Mouse (Mus musculus) CH12.LX (cell line): ENCODE measurements around the gene St8sia1. TPM values are rescaled to one million over a fixed set of nuclear protein-coding genes. Genes with fewer than 3 reads are reported as not detected.

ENCODE experiments used
- DNase-seq: peaks from one replicate; pipeline ENCODE4 v3.0.0-alpha.2; 2013; ENCODE audit errors: extremely low read depth
- H3K27ac ChIP-seq: 2 replicates; pipeline ENCODE4 v1.5.1; 2012; ENCODE audit warnings: low read depth, mild to moderate bottlenecking, control low read depth, moderate library complexity; ENCODE audit not compliant: insufficient read depth
- H3K27me3 ChIP-seq: replicated peaks from 2 replicates; pipeline ENCODE3; 2012; ENCODE audit warnings: inconsistent platforms
- H3K36me3 ChIP-seq, 2 experiments: replicated peaks in 1 of 2; 2 replicates each; pipeline versions ENCODE3 to v1.6.1; 2012; ENCODE audit warnings: inconsistent platforms in 1 of 2, low read length in 1 of 2, mild to moderate bottlenecking in 1 of 2, mixed read lengths in 1 of 2, moderate library complexity in 1 of 2; ENCODE audit not compliant: control insufficient read depth in 1 of 2, insufficient read depth in 1 of 2
- H3K4me1 ChIP-seq, 2 experiments: 2 replicates each; pipeline ENCODE4 v1.6.1; 2012; ENCODE audit warnings: inconsistent platforms in 1 of 2, moderate library complexity in 1 of 2; ENCODE audit not compliant: insufficient read depth in 2 of 2, control insufficient read depth in 1 of 2
- H3K4me2 ChIP-seq: 2 replicates; pipeline ENCODE4 v1.6.1; 2012; ENCODE audit warnings: low read depth, mild to moderate bottlenecking, control low read depth; ENCODE audit not compliant: poor library complexity, insufficient read depth, severe bottlenecking
- H3K4me3 ChIP-seq, 3 experiments: fragments of 150-350 bp in 1 of 3; sonication (generic) in 1 of 3; replicated peaks in 1 of 3; 2 replicates each; pipeline versions ENCODE3 to v1.5.1; 2011 to 2012; ENCODE audit warnings: low read depth in 2 of 3, low read length in 2 of 3, mild to moderate bottlenecking in 2 of 3, moderate library complexity in 2 of 3, control low read depth in 1 of 3, improper control_type of control experiment in 1 of 3, inconsistent platforms in 1 of 3, mixed read lengths in 1 of 3; ENCODE audit not compliant: poor library complexity in 1 of 3
- H3K79me2 ChIP-seq: replicated peaks from 2 replicates; pipeline ENCODE4 v1.6.1; 2012; ENCODE audit warnings: mild to moderate bottlenecking, moderate library complexity; ENCODE audit not compliant: control insufficient read depth, poor library complexity, insufficient read depth, severe bottlenecking; ENCODE audit errors: extremely low read depth
- H3K9ac ChIP-seq: 2 replicates; pipeline ENCODE4 v1.6.1; 2012; ENCODE audit warnings: low read depth, mild to moderate bottlenecking, control low read depth, moderate library complexity; ENCODE audit not compliant: insufficient read depth
- H3K9me3 ChIP-seq: replicated peaks from 2 replicates; pipeline ENCODE3; 2012; ENCODE audit warnings: low read length, inconsistent platforms, mixed read lengths
- CTCF ChIP-seq, 2 experiments: IDR thresholded peaks in 1 of 2; conservative IDR thresholded peaks in 1 of 2; 2 replicates each; pipeline ENCODE4 v1.5.1; 2011 to 2012; ENCODE audit warnings: low read depth in 2 of 2, low read length in 2 of 2, improper control_type of control experiment in 1 of 2, inconsistent platforms in 1 of 2, mild to moderate bottlenecking in 1 of 2, moderate library complexity in 1 of 2
- ELF1 ChIP-seq: IDR thresholded peaks from 2 replicates; pipeline ENCODE4 v1.6.1; 2014; ENCODE audit warnings: low read depth, mild to moderate bottlenecking, inconsistent platforms, low read length, improper control_type of control experiment
- ETS1 ChIP-seq: conservative IDR thresholded peaks from 2 replicates; pipeline ENCODE4 v1.6.1; 2012; ENCODE audit warnings: low read depth, mild to moderate bottlenecking, inconsistent platforms, low read length, improper control_type of control experiment, moderate library complexity
- GABPA ChIP-seq: IDR thresholded peaks from 2 replicates; pipeline ENCODE4 v1.6.1; 2012; ENCODE audit warnings: low read depth, low read length, improper control_type of control experiment, inconsistent platforms; ENCODE audit not compliant: insufficient replicate concordance
- HCFC1 ChIP-seq: IDR thresholded peaks from 2 replicates; pipeline ENCODE4 v1.6.1; 2012; ENCODE audit warnings: low read depth, mild to moderate bottlenecking, inconsistent platforms, low read length, improper control_type of control experiment
- MAFK ChIP-seq: IDR thresholded peaks from 2 replicates; pipeline ENCODE4 v1.6.1; 2011; ENCODE audit warnings: low read length, improper control_type of control experiment; ENCODE audit not compliant: insufficient replicate concordance
- MEF2A ChIP-seq: IDR thresholded peaks from 2 replicates; pipeline ENCODE4 v1.6.1; 2014; ENCODE audit warnings: low read depth, mild to moderate bottlenecking, inconsistent platforms, low read length, improper control_type of control experiment, borderline replicate concordance
- MXI1 ChIP-seq: IDR thresholded peaks from 2 replicates; pipeline ENCODE4 v1.6.1; 2011; ENCODE audit warnings: mild to moderate bottlenecking, low read depth, low read length, improper control_type of control experiment
- NRF1 ChIP-seq: IDR thresholded peaks from 2 replicates; pipeline ENCODE4 v1.6.1; 2014; ENCODE audit warnings: low read depth, mild to moderate bottlenecking, inconsistent platforms, low read length, improper control_type of control experiment, moderate library complexity
- POLR2A ChIP-seq: IDR thresholded peaks from 2 replicates; pipeline ENCODE4 v1.6.1; 2011; ENCODE audit warnings: low read depth, mild to moderate bottlenecking, improper control_type of control experiment, low read length
- POLR2AphosphoS2 ChIP-seq: IDR thresholded peaks from 2 replicates; pipeline ENCODE4 v1.6.1; 2011; ENCODE audit warnings: low read depth, low read length, improper control_type of control experiment
- RAD21 ChIP-seq: IDR thresholded peaks from 2 replicates; pipeline ENCODE4 v1.6.1; 2011; ENCODE audit warnings: low read depth, mild to moderate bottlenecking, low read length, improper control_type of control experiment, moderate library complexity
- RCOR1 ChIP-seq: conservative IDR thresholded peaks from 2 replicates; pipeline ENCODE4 v1.6.1; 2012; ENCODE audit warnings: low read depth, mild to moderate bottlenecking, inconsistent platforms, low read length, improper control_type of control experiment
- TCF12 ChIP-seq: IDR thresholded peaks from 2 replicates; pipeline ENCODE4 v1.6.1; 2014; ENCODE audit warnings: low read depth, mild to moderate bottlenecking, inconsistent platforms, low read length, improper control_type of control experiment
- USF1 ChIP-seq: IDR thresholded peaks from 2 replicates; pipeline ENCODE4 v1.6.1; 2014; ENCODE audit warnings: low read depth, mild to moderate bottlenecking, inconsistent platforms, low read length, improper control_type of control experiment
- ZMIZ1 ChIP-seq: IDR thresholded peaks from 2 replicates; pipeline ENCODE4 v1.6.1; 2012; ENCODE audit warnings: low read depth, mild to moderate bottlenecking, inconsistent platforms, low read length, improper control_type of control experiment
- ZNF384 ChIP-seq: IDR thresholded peaks from 2 replicates; pipeline ENCODE4 v1.6.1; 2012; ENCODE audit warnings: low read depth, low read length, improper control_type of control experiment, inconsistent platforms
- dilution Hi-C: fragments of 300-500 bp; cut with MboI; formaldehyde crosslinking; loops from 2 replicates; pipeline ENCODE4 v1.14.3; 2020; ENCODE audit warnings: low sequenced_read_pairs; ENCODE audit not compliant: extremely low pct_unique_long_range_greater_than_20kb, extremely low pct_ligation_motif_present
- in situ Hi-C: fragments of 300-500 bp; cut with MboI; formaldehyde crosslinking; loops from 3 replicates; pipeline ENCODE4 v1.14.3; 2019; ENCODE audit warnings: low sequenced_read_pairs, low pct_ligation_motif_present, low pct_unique_long_range_greater_than_20kb, mixed read lengths
- polyA plus RNA-seq: library from polyadenylated mRNA; unstranded; fragments of >175 nt; gene quantifications from 2 replicates; pipeline ENCODE4 v1.2.1, GENCODE M21; 2012; ENCODE audit warnings: low read depth; ENCODE audit not compliant: insufficient read length
- total RNA-seq, 2 experiments: library from RNA; depleted of rRNA; stranded (reverse); fragments of 300-350 nt in 1 of 2; fragments of >200 nt in 1 of 2; gene quantifications; 2 replicates each; pipeline ENCODE4 v1.2.3; 2012 to 2014

The St8sia1 gene
- total and polyA plus RNA-seq, 3 experiments: 0.13 to 0.51 (median 0.20) TPM

- Histone ChIP-seq H3K27me3 (no peaks in the 10 kb centered on the region), H3K27ac (no peak overlapping the region), H3K9me3 (no peaks in the 10 kb centered on the region), H3K79me2 (no peaks in the 10 kb centered on the region), H3K4me1 (peaks cover 0 to 4% of the 10 kb centered on the region in 2 experiments; a peak in 1 of 4 replicates), H3K36me3 (no peaks in the 10 kb centered on the region), H3K9ac (no peak overlapping the region), H3K4me3 (no peak overlapping the region), H3K4me2 (no peak overlapping the region)
- DNase-seq: no peak
- in situ Hi-C loops (no loop called here), dilution Hi-C loops (no loop called here)
- TF ChIP-seq MAFK: no peak
- TF ChIP-seq RAD21: no peak
- no peak for TF ChIP-seq RCOR1
- TF ChIP-seq NRF1: no peak
- no peak for TF ChIP-seq GABPA
- TF ChIP-seq ETS1: no peak
Measured at GRCm38 (mm10) chr6:142789736-142790135, 174.5 kb downstream of the St8sia1 start.

GRCm38 (mm10) chr6:142788042-142788987, 175.9 kb downstream of the St8sia1 start:
- Histone ChIP-seq H3K4me2 (no peak overlapping the region), H3K4me3 (no peak overlapping the region), H3K36me3 (no peaks in the 10 kb centered on the region), H3K9me3 (no peaks in the 10 kb centered on the region), H3K79me2 (no peaks in the 10 kb centered on the region), H3K4me1 (0 out of 4 replicates have a peak, but pooled peaks cover 0 to 2% of the 10 kb centered on the region in 2 experiments), H3K9ac (no peak overlapping the region), H3K27ac (no peak overlapping the region), H3K27me3 (no peaks in the 10 kb centered on the region)
- TF ChIP-seq POLR2A: no peak
- TF ChIP-seq MXI1: no peak
- TF ChIP-seq NRF1: no peak
- no peak for TF ChIP-seq ZMIZ1
- no peak for TF ChIP-seq MEF2A
- no peak for TF ChIP-seq ZNF384
- no peak for TF ChIP-seq TCF12
- no peak for TF ChIP-seq ELF1
- no peak for TF ChIP-seq RAD21
- no peak for TF ChIP-seq CTCF (conservative IDR thresholded peaks at IDR 0.05 in 1 of 2, IDR thresholded peaks at IDR 0.05 in 1 of 2; ENCODE audit: low read depth in 2 of 2, low read length in 2 of 2)
- TF ChIP-seq USF1: no peak
- TF ChIP-seq POLR2AphosphoS2: no peak
- TF ChIP-seq RCOR1: no peak
- TF ChIP-seq GABPA: no peak
- TF ChIP-seq HCFC1: no peak
- DNase-seq: peak; percentile 15
- in situ Hi-C loops: no loop called here
- dilution Hi-C loops: no loop called here
